7 mouse cellular contexts compared by ENCODE assay signal in genomic region chr1:155099280-155099848, GRCm38 (mm10). TPM values are rescaled to one million over a fixed set of nuclear protein-coding genes. Genes with fewer than 3 reads are reported as not detected.
DNase-seq lines count a peak whose midpoint lies in the region; ATAC-seq lines count a peak whose summit lies in the region.

Gene Ier5, minus strand, starts transcription at chr1:155099636.

- WGBS in limb, embryonic 10.5 days = under 1% methylated on average over 40 of the region's 40 CpGs
- under 1% methylated on average over 40 of the region's 40 CpGs for WGBS in midbrain, embryonic 13.5 days

- H3K4me2 ChIP-seq in midbrain, embryonic 13.5 days (replicated peaks) = peak within 1 kb of the TSS; percentile 86

- H3K36me3 ChIP-seq in limb, embryonic 10.5 days = peaks cover 11% of the 10 kb centered on the region
- 0 out of 2 replicates have a peak, but pooled peaks cover 3% of the 10 kb centered on the region for H3K36me3 ChIP-seq in midbrain, embryonic 13.5 days

- H3K27ac ChIP-seq in limb, embryonic 10.5 days = peak within 1 kb of the TSS; percentile 96
- peak within 1 kb of the TSS; percentile 88 for H3K27ac ChIP-seq in midbrain, embryonic 13.5 days

- H3K4me3 ChIP-seq in limb, embryonic 10.5 days = peak within 1 kb of the TSS; percentile 100
- H3K4me3 ChIP-seq in midbrain, embryonic 13.5 days (replicated peaks) = peak within 1 kb of the TSS; percentile 98

- peak; percentile 84 for ATAC-seq in granulocyte monocyte progenitor cell, adult 5-6 weeks (replicated peaks; ENCODE audit: poor library complexity, severe bottlenecking)
- peak; percentile 96 for ATAC-seq in midbrain, embryonic 13.5 days

- DNase-seq in adrenal gland, adult 8-10 months = peak; percentile 95
- peak; percentile 98 for DNase-seq in embryo, embryonic 9.5 days (ENCODE audit: extremely low spot score)
- peak; percentile 95 for DNase-seq in kidney, adult 11 months
- DNase-seq in limb, embryonic 10.5 days (ENCODE audit: low spot score) = peak; percentile 97
- peak; percentile 95 for DNase-seq in spleen, adult 12 weeks (ENCODE audit: low spot score)

- H3K4me1 ChIP-seq in limb, embryonic 10.5 days = peaks cover 17% of the 10 kb centered on the region
- H3K4me1 ChIP-seq in midbrain, embryonic 13.5 days (replicated peaks) = peaks cover 28% of the 10 kb centered on the region

- no peaks in the 10 kb centered on the region for H3K27me3 ChIP-seq in limb, embryonic 10.5 days (ENCODE audit: low read depth, poor library complexity, severe bottlenecking)
- H3K27me3 ChIP-seq in midbrain, embryonic 13.5 days = no peaks in the 10 kb centered on the region

- peak within 1 kb of the TSS; percentile 100 for H3K9ac ChIP-seq in midbrain, embryonic 13.5 days (replicated peaks)

- H3K9me3 ChIP-seq in limb, embryonic 10.5 days (replicated peaks) = no peaks in the 10 kb centered on the region
- H3K9me3 ChIP-seq in midbrain, embryonic 13.5 days = no peaks in the 10 kb centered on the region

RNA-seq across cellular contexts. Expression of gene Ier5, which starts in this region (rescaled TPM):
- total RNA-seq in adrenal gland, adult 8-10 months (2022) = 10 to 100 TPM in 3 of 4 experiments, 1 to 10 TPM in 1; 7.8 to 11.9 (median 11.2) TPM
- 0.32 and 2.9 TPM in 2 replicates for total RNA-seq in granulocyte monocyte progenitor cell, adult 5-6 weeks (2014; fragmentation: Nextera tagmentation)
- total RNA-seq in granulocyte monocyte progenitor cell, adult 5-6 weeks (2017) = 3.2 and 4.4 TPM in 2 replicates
- 4.5 and 6.9 TPM in 2 replicates for polyA plus RNA-seq in limb, embryonic 10.5 days (2016; fragmentation: Nextera tagmentation; extraction: Ambion mirVana)
- 5.9 and 9.4 TPM in 2 replicates for polyA plus RNA-seq in midbrain, embryonic 13.5 days (2015; fragmentation: Nextera tagmentation; extraction: Ambion mirVana)

Comparison
In these comparisons a context has a peak if more than half of its experiments do, and no peak if none do; other contexts are left out.
1. Peak in every context shown above with its lines: DNase-seq, ATAC-seq, H3K4me3 ChIP-seq and H3K27ac ChIP-seq.